ENCODE assay signal across 37 mouse cellular contexts in the genomic region with DNA sequence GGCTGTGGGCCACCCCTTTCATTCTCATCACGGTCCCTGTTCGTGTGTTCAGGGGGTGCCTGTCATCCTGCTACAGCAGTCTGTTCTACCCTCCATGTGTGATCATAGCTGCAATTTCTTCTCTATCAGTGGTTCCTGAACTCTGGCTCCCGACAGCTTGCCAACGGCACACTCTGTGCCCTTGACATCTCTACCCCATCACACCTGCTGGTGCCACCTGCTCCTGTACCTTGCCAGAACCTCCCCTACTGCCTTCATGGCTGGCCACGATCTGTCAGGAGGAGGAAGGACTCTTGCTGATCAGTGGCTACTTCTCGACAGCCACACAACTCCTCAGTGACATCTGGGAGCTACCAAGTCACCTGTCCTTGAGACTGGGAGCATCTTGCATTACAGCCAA. TPM values are rescaled to one million over a fixed set of nuclear protein-coding genes. Genes with fewer than 3 reads are reported as not detected.
A peak's percentile ranks its signal among the peaks of the same experiment; 100 is the strongest.
DNase-seq lines count a peak whose midpoint lies in the region; ATAC-seq and TF ChIP-seq lines count a peak whose summit lies in the region.
"Had no signal": no experiment of that assay in that cellular context is flagged by ENCODE, and none has a peak within 500 bp of the region (broad histone marks: within the 10 kb centered on the region; RNA-seq: fewer than 3 reads in every experiment).

No protein-coding gene starts in this region.

- no peak overlapping the region for H3K4me3 ChIP-seq in hindbrain, postnatal 0 days (ENCODE audit: low read length)
- H3K4me3 ChIP-seq in hindbrain, embryonic 11.5 days (ENCODE audit: low read depth, low read length), result no peak overlapping the region
- no peak overlapping the region for H3K4me3 ChIP-seq in gastrocnemius, adult 2 months
- H3K4me3 ChIP-seq: embryonic facial prominence, embryonic 13.5 days; forebrain, embryonic 10.5 days; heart, embryonic 10.5 days; heart, embryonic 15.5 days; hindbrain, embryonic 13.5 days; kidney, embryonic 15.5 days; limb, embryonic 10.5 days; limb, embryonic 15.5 days; myocyte; neural tube, embryonic 12.5 days had no signal

- ATAC-seq in hindbrain, postnatal 0 days, result peak; percentile 85
- no peak for ATAC-seq in hindbrain, embryonic 11.5 days (ENCODE audit: low FRiP score)
- ATAC-seq: forebrain, embryonic 16.5 days; midbrain, embryonic 16.5 days; Patski had no signal

- H3K4me2 ChIP-seq in hindbrain, postnatal 0 days (ENCODE audit: low read depth, low read length), result no peak overlapping the region
- H3K4me2 ChIP-seq in hindbrain, embryonic 11.5 days (replicated peaks; ENCODE audit: low read depth, low read length), result no peak overlapping the region
- H3K4me2 ChIP-seq: embryonic facial prominence, embryonic 13.5 days; heart, embryonic 15.5 days; hindbrain, embryonic 13.5 days; kidney, embryonic 15.5 days; limb, embryonic 15.5 days; midbrain, embryonic 11.5 days; neural tube, embryonic 12.5 days had no signal

- intact Hi-C loops in gastrocnemius, adult 2 months (cut with DNase I), result no loop called here

- no peak overlapping the region for H3K9ac ChIP-seq in hindbrain, postnatal 0 days (replicated peaks; ENCODE audit: low read length)
- no peak overlapping the region for H3K9ac ChIP-seq in hindbrain, embryonic 11.5 days (ENCODE audit: low read depth, low read length)
- H3K9ac ChIP-seq: embryonic facial prominence, embryonic 13.5 days; heart, embryonic 15.5 days; hindbrain, embryonic 13.5 days; kidney, embryonic 15.5 days; limb, embryonic 15.5 days; liver, embryonic 14.5 days; neural tube, embryonic 12.5 days had no signal

- H3K36me3 ChIP-seq in hindbrain, postnatal 0 days (ENCODE audit: insufficient read depth, low read length), result no peaks in the 10 kb centered on the region
- no peaks in the 10 kb centered on the region for H3K36me3 ChIP-seq in hindbrain, embryonic 11.5 days (ENCODE audit: control insufficient read depth, insufficient read depth, low read length)
- H3K36me3 ChIP-seq: embryonic facial prominence, embryonic 13.5 days; forebrain, embryonic 10.5 days; heart, embryonic 10.5 days; heart, embryonic 15.5 days; hindbrain, embryonic 13.5 days; kidney, embryonic 15.5 days; limb, embryonic 10.5 days; limb, embryonic 15.5 days; neural tube, embryonic 12.5 days had no signal

- H3K4me1 ChIP-seq in hindbrain, postnatal 0 days (ENCODE audit: insufficient read depth, low read length), result no peaks in the 10 kb centered on the region
- H3K4me1 ChIP-seq in hindbrain, embryonic 11.5 days (replicated peaks; ENCODE audit: control insufficient read depth, insufficient read depth, low read length), result no peaks in the 10 kb centered on the region
- H3K4me1 ChIP-seq: embryonic facial prominence, embryonic 13.5 days; forebrain, embryonic 10.5 days; heart, embryonic 10.5 days; heart, embryonic 15.5 days; hindbrain, embryonic 13.5 days; kidney, embryonic 15.5 days; limb, embryonic 10.5 days; limb, embryonic 15.5 days; neural tube, embryonic 12.5 days had no signal

- DNase-seq in hindbrain, postnatal 0 days (ENCODE audit: low spot score), result peak; percentile 41
- DNase-seq in hindbrain, embryonic 11.5 days (ENCODE audit: low spot score), result no peak
- DNase-seq in cerebellum, adult 11 months, result peak; percentile 57
- DNase-seq in cerebellum, adult 9-10 months, result peak; percentile 80
- peak; percentile 66 to 68 for DNase-seq in cerebellum, postnatal 36 days
- DNase-seq in kidney, postnatal 4 days, result no peak
- no peak for DNase-seq in gastrocnemius, adult 2 months
- DNase-seq: adrenal gland, postnatal 10 days; gastrocnemius, postnatal 10 days; heart, postnatal 36 days; kidney, adult 18-20 months; kidney, postnatal 36 days; lung, adult 2 months; lung, postnatal 14 days; right cerebral cortex, postnatal 4 days had no signal

- no peak overlapping the region for H3K27ac ChIP-seq in hindbrain, postnatal 0 days
- H3K27ac ChIP-seq in hindbrain, embryonic 11.5 days (ENCODE audit: low read depth, low read length), result no peak overlapping the region
- H3K27ac ChIP-seq in gastrocnemius, adult 2 months, result no peak overlapping the region
- H3K27ac ChIP-seq: embryonic facial prominence, embryonic 13.5 days; forebrain, embryonic 10.5 days; heart, embryonic 10.5 days; heart, embryonic 15.5 days; hindbrain, embryonic 13.5 days; kidney, embryonic 15.5 days; limb, embryonic 10.5 days; limb, embryonic 15.5 days; liver, embryonic 14.5 days; neural tube, embryonic 12.5 days; stomach, postnatal 0 days had no signal

- no peaks in the 10 kb centered on the region for H3K27me3 ChIP-seq in hindbrain, postnatal 0 days (ENCODE audit: insufficient read depth, low read length)
- H3K27me3 ChIP-seq in hindbrain, embryonic 11.5 days (ENCODE audit: control insufficient read depth, insufficient read depth, low read length), result no peaks in the 10 kb centered on the region
- H3K27me3 ChIP-seq: heart, embryonic 15.5 days; hindbrain, embryonic 13.5 days; kidney, embryonic 15.5 days; limb, embryonic 15.5 days; neural tube, embryonic 12.5 days; Patski had no signal

- no peaks in the 10 kb centered on the region for H3K9me3 ChIP-seq in hindbrain, postnatal 0 days (ENCODE audit: low read length)
- no peaks in the 10 kb centered on the region for H3K9me3 ChIP-seq in hindbrain, embryonic 11.5 days (ENCODE audit: control insufficient read depth, low read length)
- H3K9me3 ChIP-seq: embryonic facial prominence, embryonic 13.5 days; heart, embryonic 10.5 days; heart, embryonic 15.5 days; hindbrain, embryonic 13.5 days; kidney, embryonic 15.5 days; limb, embryonic 10.5 days; limb, embryonic 15.5 days; neural tube, embryonic 12.5 days had no signal

- 57% methylated on average over 6 of the region's 6 CpGs for WGBS in hindbrain, postnatal 0 days
- 84% methylated on average over 6 of the region's 6 CpGs for WGBS in hindbrain, embryonic 11.5 days

- no peak for TF ChIP-seq CTCF in hindbrain, postnatal 0 days (IDR thresholded peaks at IDR 0.05; ENCODE audit: low read depth)
- TF ChIP-seq CTCF in gastrocnemius, adult 2 months (IDR thresholded peaks at IDR 0.05), result no peak

RNA-seq across cellular contexts. Expression of gene Fgf5, which starts 24.5 kb away (rescaled TPM):
- total RNA-seq in hindbrain, postnatal 0 days (2014; rRNA removed), result 3.5 and 5.1 TPM in 2 replicates
- polyA plus RNA-seq in hindbrain, postnatal 0 days (2015; fragmentation: Nextera tagmentation; extraction: Ambion mirVana), result 6.4 and 6.8 TPM in 2 replicates
- 0.76 and 1.5 TPM in 2 replicates for polyA plus RNA-seq in hindbrain, embryonic 11.5 days (2014; fragmentation: Nextera tagmentation; extraction: Ambion mirVana)
- total RNA-seq in gastrocnemius, adult 2 months (2021), result under 1 TPM; 0.20 to 0.26 TPM
- total RNA-seq: adrenal gland, postnatal 10 days; common myeloid progenitor, adult 5-6 weeks; granulocyte monocyte progenitor cell, adult 5-6 weeks; heart, postnatal 36 days; megakaryocyte progenitor cell, adult 5-6 weeks; MEL had no signal
- polyA plus RNA-seq: forebrain, embryonic 10.5 days; lung, adult 2 months; spleen, adult 2 months; thymus, postnatal 0 days had no signal

Comparison
In these comparisons a context has a peak if more than half of its experiments do, and no peak if none do; other contexts are left out.
1. DNase-seq: peak in hindbrain, postnatal 0 days (single experiment), cerebellum, adult 11 months (single experiment), cerebellum, adult 9-10 months (single experiment) and cerebellum, postnatal 36 days (2 of 2); none in hindbrain, embryonic 11.5 days (single experiment), kidney, postnatal 4 days (0 of 2) and gastrocnemius, adult 2 months (single experiment).